Mouse (Mus musculus) B cell, adult 2 months (primary cell): ENCODE data around the gene Ston2.
"Not testable (repeated sequence)": the region's sequence is repeated elsewhere in the genome, so short reads cannot be mapped to it uniquely, and the experiment has no call there.

ENCODE experiments used
- DNase-seq, 2 experiments: peaks; one replicate each; pipeline ENCODE4 v3.0.0; 2022

The Ston2 gene

DNA sequence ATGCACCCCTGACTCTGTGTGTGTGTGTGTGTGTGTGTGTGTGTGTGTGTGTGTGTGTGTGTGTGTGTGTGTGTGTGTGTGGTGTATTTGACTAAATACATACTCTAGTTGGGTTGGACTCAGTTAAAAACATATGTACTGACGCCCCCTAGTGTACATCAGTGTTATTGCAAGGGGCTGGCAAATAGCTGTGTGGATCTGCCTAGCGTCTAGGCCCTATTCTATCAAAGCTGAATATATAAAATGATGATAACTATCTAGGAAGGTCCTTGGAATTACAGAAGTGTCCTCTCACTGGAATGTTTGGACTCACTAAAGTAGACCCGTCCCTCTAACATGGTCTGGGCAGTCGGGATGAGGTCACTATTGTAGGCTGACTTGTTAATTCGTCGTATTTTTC, 1.6 kb upstream of the Ston2 start:
- peak; percentile 81 to 85 for DNase-seq

DNA sequence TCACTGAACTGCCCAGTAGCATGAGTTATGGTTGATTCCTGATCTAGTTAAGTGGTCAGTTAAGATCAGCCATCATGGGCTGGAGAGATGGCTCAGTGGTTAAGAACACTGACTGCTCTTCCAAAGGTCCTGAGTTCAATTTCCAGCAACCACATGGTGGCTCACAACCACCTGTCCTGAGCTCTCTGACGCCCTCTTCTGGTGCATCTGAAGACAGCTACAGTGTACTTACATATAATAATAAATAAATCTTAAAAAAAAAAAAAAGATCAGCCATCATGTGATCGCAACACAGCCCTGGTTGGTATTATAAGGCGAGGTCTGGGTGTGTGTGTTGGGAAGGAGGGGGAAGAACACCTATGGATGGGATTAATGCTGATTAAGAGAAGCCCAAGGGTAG, 259 bp upstream of the Ston2 start:
- DNase-seq: not testable (repeated sequence)

DNA sequence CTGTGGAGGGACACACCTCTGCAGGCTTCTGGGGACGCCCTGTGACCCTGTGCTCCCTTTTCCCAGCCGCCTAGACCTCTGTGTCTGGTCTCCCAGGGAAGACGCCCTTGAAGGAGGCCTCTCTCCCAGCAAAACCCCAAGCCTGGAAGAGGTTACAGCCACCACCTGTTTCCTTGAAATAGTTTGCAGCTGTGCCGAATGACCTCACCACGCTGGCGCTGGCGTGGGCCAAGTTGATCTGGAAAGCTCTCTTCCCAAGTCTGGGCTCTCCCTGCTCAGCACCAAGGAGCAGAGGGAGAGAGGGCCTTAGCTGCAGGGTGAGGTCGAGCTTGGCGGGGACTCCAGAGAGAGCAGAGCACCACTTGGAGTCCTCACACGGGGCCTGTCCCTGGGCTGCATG, 1.8 kb downstream of the Ston2 start:
- DNase-seq: no peak

DNA sequence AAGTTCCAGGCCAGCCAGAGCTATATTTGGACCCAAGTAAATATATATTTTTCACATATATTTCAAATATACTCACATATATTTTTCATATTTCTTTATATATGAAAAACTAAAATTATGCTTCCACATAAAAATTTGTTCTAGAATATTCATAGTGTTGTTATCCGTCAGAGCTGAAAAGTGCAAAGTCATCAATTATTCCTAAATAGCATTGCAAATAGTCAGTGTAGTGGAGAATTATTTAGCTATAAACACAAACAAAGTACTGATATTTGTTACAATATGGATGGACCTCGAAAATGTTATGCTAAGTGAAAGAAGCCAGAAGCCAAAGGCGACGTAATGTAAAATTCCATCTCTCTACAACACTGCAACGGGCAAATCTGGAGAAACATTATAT, 6.8 kb downstream of the Ston2 start:
- no peak for DNase-seq

DNA sequence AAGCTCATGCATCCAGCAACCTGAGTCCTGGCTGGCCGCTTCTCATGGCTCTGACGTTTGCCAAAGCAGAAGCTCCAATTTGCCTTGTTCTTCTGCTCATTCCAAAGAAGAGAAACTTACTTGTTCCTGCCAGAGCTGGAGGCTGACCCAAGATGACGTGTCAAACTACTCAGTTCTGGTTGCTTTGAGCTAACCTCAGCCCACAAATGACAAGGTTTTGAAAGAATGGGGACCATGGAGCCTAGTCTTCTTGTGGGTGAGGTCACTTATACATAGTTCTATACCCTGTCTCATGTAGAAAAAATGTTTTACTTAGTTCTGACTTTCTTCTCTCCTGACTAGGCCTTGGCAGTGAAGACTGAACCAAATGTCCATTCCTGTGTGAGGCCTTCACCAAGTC, 7.7 kb downstream of the Ston2 start:
- no peak for DNase-seq

DNA sequence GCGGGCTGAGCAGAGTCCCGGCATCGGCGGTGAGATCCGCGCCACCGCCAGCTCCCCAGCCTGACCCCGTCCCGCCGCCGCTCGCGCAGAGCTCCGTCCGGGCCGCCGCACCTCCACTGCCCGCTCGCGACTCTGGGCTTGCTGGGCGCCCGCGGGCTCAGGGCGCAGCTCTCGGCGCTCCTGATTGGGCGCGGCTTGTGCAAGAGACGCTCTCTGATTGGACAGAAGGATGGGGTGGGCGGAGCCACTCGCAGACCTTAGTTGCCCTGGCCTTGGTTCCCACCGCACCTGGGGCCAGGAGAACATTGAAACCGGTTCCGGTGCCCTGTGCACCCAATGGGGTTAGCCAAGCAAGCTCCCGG, 9.2 kb downstream of the Ston2 start:
- DNase-seq: peak; percentile 62 to 69

DNA sequence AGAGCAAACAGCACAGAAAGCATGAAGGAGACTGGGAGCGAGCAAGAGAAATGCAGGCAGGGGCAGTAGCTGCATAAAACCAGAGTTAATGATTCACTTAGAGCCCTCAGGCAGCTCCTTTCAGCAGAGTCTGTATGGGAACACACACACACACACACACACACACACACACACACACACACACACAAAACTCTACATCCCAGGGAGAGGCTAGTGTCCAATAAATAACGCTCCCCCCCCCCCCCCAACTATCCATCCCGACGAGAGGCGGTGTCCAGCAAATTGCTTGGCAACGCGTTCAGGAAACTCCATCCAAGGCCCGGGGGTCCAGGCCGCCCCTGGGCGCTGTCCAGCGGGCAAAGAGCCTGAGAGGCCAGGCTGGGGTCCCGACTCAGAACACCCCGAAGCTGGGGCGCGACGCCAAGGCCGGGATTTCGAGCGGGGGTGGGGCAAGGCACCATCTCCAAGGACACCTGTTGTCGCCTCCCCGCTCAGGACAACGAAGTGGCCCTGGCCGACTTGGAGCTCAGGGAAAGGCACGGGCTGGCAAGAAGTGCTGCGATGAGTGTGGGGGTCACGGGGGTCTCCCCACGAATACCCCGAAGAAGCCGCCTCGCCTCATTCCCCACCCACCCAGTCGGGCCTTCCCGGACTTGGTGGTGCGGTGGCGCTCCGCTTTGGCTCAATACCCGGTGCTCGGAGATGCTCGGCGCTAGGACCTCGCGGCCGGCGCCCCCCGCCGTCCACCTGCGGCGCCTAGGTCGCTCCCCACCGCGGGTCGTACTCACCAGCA, 9.8 kb downstream of the Ston2 start:
- DNase-seq: peak in 1 of 2 experiments; percentile 23

DNA sequence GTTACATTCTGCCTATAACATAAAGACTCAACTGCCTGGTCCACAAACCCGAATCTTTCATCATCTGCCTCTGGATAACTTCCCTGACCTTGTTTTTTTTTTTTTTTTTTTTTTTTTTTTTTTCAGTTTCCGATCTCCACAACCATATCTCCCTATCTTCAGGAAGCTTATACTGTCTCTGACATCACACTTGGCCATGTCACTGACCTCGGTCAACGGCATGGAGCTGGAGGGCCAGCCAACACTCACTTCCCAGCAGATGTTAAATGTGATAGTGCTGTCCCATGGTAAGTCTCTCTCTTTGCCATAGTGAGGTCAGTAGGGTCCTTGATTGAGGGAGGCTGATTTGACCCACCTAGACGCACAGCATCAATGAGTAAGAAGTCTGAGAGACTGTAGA, 11.8 kb downstream of the Ston2 start:
- DNase-seq: no peak

DNA sequence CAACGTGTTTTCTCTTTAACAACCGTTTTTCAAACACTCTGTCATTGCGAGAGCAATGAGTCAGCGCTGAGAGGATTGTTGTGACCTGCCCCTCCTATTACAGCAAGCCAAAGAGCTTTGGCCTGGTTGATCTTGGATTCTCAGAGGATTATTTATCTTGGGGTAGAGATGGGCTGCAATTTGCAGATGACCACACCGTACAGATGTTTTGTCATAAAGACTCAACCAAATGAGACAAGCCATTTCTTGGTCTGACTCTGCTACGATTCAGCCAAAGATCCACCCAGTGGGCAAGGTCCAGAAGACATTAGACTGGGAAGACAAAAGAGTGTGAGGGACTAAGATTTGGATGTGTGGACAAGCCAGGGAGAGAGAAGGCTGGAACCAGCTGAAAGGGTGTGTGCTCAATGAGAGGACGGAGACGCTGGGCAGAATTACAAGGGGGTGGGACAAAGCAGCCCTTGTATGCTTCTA, 13.3 kb downstream of the Ston2 start:
- no peak for DNase-seq

DNA sequence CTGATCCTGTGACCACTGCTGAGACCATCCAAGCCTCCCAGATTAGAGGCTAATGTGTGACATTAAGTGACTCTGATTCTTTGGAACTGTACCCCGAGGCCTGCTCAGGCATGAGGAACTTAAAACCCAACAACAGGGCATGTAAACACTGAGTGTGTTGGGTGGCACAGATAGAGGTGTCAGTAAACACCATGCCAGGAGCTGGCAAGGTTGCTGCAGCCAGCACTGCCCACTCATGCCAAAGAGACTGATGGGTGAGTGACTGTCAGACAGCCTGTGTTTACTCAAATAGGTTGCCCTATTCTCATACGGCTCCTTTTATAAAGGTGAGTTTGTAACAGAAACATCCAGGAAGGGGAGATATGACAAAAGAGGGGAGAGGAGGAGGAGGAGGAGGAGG, 19.3 kb downstream of the Ston2 start:
- DNase-seq: no peak

DNA sequence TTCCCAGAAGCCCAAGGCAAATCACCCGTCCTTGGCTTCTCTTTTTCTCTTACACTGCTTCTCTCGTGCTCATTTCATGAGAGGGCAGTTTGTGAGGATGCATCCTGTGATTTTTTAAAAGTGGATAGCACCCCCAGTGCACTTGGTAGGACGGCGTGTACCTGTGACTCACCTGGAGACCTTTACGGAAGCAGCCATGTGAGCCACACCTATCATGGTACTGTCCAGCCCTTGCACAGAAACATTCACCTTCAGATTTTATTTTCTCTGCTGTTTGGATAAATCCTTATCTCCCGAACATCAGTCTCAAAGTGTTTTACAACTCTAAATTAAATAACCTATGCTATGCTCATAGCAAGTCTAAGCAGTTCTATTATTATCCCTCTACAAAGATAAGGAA, 20.0 kb downstream of the Ston2 start:
- DNase-seq: no peak

DNA sequence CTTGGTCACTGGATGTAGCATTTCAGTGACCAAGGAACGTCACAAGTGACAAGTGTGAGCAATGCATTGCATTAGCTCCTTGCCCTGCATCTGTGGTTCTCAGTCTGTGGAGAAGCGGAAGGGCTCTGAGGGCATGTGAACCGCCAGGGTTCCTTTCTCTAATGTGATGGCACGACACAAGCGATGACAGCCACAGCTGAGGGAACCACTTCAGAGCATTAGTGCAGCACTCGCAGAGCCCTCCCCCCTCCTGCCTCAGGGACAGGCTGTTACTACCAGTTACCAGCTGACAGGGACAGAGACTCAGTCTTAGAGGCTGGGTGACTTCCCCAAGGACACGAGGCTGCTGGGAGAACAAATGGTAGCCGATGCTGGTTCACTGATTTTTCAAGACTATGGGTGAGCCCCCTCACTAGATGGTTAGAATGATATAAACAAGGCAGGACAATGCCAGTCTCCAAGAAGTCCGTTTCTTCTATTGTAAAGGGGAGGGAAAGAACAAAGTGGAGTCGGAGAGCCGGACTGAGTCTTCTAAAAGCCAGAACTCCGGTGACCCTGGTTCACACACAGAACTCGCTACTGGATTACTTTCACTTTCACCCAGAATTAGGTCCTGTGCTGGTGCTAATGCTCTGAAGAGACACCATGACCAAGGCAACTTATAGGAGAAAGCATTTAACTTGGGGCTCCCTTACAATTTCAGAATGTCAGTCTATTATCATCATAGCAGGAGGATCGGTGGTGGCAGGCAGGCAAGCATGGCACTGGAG, 21.7 kb downstream of the Ston2 start:
- peak; percentile 71 to 72 for DNase-seq

DNA sequence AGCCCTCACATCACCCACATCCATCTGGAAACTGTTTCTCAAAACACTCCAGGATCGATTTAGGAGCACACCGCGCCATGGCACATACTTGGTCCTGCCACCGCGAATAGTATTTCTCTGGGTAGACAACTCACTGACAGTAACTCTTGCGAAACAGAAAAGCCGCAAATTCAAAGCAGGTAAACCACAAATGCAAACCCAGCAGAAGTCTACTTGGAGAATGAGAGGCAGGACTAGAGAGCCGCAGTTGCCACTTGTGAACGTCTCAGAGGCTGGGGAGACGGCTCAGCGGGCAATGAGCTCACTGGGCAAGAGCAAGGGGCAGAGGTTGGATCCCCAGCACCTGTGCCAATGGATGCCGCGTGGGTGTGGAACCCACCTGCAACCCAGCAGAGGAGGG, 22.7 kb downstream of the Ston2 start:
- peak; percentile 71 to 72 for DNase-seq

DNA sequence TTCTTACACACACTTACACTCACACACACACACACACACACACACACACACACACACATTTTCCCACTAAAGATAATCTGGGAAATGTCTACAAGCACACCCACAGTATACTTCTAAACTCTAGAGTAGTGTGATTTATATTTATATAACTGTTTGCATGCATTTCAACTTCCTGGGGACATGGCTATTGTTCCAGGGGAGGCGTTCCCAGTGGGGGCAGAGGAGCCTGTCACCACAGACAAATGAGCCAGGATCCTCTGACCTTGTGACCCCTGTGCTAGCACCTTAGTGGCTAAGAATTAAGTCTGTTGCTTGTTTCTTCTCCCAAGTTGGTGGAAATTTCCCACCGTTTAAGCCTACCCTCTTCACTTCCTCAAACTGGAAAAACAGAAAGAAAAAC, 23.1 kb downstream of the Ston2 start:
- no peak for DNase-seq

DNA sequence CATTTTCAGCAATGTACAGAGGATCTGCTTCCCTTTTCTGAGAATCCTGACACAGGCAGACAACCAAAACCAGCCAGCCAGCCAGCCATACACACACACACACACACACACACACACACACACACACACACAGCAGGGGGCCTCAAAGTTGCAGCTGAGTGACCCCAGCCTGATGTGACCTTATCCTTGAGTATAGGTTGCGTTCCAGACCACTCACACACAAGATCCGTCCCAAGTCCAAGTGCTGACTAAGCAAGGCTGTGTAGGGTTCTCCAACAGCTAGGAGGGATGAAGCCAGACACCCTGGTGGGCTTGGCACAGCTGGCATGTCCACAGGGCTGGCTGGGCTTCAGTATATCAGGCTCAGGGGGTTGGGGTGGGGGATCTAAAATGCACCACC, 23.7 kb downstream of the Ston2 start:
- DNase-seq: no peak

DNA sequence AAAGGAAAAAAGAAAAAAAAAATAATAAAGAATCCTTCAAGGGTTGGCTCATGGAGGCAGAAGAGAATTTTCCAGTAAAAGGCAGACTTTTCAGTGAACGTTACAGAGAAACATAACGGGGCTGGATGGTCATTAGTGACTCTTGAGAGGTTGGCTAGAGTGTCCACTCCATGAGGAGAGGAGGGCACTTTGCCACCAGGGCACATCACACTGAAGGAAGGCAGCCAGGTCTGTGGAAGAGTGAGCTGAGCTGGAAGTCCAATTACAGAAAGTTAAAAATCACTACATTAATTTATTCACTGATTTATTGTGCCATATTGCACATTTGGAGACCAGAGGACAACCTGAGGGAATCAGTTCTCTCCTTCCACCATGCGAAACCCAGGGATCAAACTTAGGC, 28.4 kb downstream of the Ston2 start:
- DNase-seq: no peak

DNA sequence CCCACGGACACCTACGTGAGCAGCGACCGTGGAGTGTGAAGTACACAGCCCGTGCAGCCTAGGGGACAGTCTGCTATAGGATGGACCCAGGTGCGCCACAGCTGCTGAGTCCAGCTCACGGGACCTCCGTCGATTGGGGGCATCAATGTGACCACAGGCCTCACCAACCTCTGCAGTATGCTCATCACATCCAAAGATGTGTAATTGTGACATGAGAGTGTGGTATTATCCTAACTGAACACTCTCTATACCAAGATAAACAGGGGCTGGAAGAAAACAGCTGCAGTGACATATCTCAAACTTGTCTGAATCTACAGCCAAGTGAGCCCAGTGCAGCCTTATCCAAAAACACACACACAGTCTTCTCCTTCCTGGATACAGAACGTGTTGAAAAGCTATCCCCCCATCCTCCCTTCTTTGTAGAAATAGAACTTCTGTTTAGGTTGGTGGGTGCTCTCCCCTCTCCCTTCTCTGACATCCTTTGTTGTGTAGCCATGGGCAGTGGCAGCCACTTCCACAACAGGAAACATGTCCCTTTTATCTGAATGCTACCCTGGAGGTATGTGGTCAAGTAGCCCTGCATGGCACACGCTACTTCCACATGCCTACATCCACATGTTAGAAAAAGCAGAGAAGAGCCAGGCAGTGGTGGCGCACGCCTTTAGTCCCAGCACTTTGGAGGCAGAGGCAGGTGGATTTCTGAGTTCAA, 30.2 kb downstream of the Ston2 start:
- DNase-seq: no peak

DNA sequence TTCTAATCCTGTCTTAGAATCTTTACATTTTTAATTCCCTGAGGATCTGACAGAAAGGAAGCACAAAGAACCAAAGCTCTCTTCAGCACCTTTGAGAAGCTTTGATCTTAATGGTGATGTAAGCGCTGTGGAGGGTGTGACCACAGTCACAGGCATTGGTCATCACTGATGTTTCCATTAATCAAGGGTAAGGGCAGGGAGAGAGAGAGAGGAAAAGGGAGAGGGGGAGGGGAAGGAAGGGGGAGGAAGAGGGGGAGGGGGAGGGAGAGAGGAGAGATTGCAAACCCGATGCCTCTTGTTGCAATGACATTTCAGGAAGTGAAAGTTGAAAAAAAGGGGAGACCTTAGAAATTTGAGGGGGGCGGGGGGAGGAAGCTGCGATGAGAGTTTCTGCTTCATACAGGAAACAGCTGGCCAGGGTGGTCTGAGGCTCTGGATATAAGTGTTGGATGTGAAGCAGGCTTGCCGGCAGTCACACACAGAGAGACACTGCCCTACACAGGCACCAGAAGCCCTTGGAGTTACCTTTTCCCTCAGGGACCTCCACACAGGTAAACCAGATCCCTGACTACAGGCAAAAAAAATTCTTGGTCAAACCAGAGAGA, 31.5 kb downstream of the Ston2 start:
- DNase-seq: peak; percentile 61 to 66

DNA sequence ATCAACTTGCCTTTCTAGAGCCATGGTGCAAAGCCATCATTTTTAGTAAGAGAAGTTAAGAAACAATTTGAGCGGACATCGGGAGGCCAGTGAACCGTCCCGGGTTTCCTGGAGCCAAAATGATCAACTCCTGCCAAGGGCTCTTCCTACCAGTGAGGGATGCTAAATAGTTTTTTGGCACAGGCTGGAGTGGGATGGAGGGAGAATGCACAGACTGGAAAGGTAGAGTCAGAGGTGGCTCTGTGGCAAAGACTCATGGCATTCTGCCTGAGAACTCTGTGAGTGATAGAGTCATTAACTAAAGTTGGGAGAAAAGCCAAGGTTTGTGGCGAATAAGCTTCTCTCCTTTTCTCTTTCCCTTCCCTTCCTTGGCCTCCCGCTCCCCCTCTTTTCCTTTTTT, 33.6 kb downstream of the Ston2 start:
- DNase-seq: no peak

DNA sequence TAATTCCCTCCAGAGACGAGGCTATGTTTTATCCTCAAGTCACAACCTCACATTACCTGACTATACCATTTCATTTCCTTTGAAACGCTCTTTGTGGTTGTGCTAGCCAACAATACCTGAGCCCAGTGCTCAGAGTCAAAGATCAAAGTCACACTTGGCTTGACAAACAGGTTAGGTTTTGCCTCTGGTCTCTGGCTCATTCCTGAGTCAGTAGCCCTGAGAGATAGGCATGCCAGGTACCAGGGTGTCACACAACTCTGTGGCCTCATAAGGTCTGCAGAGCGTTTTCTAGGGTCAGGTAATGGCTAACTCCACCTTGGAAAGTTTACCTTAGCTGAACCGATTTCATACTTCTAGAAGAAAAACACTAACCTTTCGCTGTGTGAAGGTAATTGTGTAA, 35.5 kb downstream of the Ston2 start:
- no peak for DNase-seq

DNA sequence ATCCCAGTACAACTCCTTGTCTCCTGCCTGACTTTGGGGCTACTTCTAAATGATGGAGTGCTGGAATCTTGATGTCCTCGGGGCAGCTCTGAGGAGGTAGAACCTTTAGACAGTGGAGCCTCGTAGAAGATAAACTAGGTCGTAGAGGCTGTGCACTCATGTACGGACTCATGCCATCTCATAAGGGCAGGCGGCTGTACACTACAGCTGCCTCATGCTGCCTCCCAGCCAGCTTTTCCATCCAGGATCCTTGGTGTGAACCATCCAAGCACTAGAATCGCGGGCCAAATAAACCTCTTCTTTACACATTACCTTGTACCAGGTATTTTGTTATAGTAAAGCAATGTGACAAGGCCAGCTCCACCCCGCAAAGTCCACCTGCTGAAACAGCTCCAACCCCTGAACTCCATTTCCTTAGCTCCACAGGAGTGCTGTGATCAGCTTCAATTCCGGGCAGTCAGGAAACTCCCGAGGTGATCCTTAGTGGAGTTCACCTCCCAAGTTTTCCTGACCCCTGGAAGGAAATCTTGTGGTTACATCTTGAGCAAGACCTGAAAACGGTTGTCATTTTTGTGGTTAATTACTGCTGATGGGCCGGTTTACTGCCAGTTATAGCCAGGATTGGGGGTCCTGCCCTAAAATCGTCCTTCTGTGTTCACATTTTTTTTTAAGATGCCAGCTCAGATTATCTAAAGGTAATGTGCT, 36.1 kb downstream of the Ston2 start:
- no peak for DNase-seq

DNA sequence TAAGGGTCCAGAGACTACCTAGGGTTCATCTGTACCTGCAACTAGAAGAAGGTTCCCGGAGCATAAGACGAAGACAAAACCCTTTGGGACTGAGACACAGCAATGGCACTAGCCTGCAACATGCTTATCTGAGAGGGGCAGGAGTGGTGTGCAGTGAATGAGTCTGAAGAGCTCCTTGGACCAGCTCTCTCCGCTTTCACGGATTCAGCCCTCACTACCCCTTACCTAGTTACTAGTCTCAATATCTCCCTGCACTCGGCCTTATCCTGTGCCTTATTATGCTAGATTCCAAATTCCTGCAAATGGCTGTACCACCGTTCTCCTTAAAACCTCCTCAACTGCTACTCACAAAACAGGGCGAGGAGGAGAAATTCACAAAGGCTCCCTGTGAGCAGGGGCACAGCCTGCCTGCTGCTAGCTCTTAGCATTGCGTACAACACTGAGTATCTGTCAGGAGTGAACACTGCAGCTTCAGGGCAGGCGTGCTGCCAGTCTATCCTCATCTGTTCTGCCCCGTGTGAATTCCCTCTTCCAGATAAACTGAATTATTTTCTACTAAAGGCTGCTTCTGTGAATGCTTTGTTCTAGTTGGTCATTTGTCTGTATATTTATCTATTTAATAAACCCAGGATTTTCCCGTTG, 38.5 kb downstream of the Ston2 start:
- no peak for DNase-seq
